Mouse (Mus musculus) liver, adult (tissue): ENCODE data around the gene Tmem231.

Source experiments
- GATA4 ChIP-seq: IDR thresholded peaks from 2 replicates; pipeline ENCODE4 v1.6.1; 2014; ENCODE audit warnings: mild to moderate bottlenecking, low read length; ENCODE audit not compliant: insufficient replicate concordance

Tmem231 gene

GRCm38 (mm10) chr8:111929648-111930344 is 3.9 kb downstream of the Tmem231 start:
- no peak for TF ChIP-seq GATA4

- TF ChIP-seq GATA4: no peak
Observed at GRCm38 (mm10) chr8:111924976-111925375, 8.7 kb downstream of the Tmem231 start.

GRCm38 (mm10) chr8:111923383-111923804 is 10.3 kb downstream of the Tmem231 start:
- no peak for TF ChIP-seq GATA4

GRCm38 (mm10) chr8:111920971-111921370 is 12.7 kb downstream of the Tmem231 start:
- TF ChIP-seq GATA4: no peak

- TF ChIP-seq GATA4: no peak
Observed at GRCm38 (mm10) chr8:111919663-111920062, 14.0 kb downstream of the Tmem231 start.

- TF ChIP-seq GATA4: no peak
Observed at GRCm38 (mm10) chr8:111912860-111913432, 20.7 kb downstream of the Tmem231 start.

GRCm38 (mm10) chr8:111911572-111911971 is 22.1 kb downstream of the Tmem231 start:
- TF ChIP-seq GATA4: no peak

- TF ChIP-seq GATA4: no peak
Observed at GRCm38 (mm10) chr8:111909621-111910450, 23.8 kb downstream of the Tmem231 start, which contains the start of gene Chst5. TSS of gene Chst5 (minus strand) at chr8:111910447.

GRCm38 (mm10) chr8:111905500-111906121 is 28.1 kb downstream of the Tmem231 start:
- TF ChIP-seq GATA4: no peak

- TF ChIP-seq GATA4: no peak
Observed at GRCm38 (mm10) chr8:111902080-111902479, 31.6 kb downstream of the Tmem231 start.

GRCm38 (mm10) chr8:111898586-111898985 is 35.1 kb downstream of the Tmem231 start:
- TF ChIP-seq GATA4: no peak

GRCm38 (mm10) chr8:111894955-111895354 is 38.7 kb downstream of the Tmem231 start:
- TF ChIP-seq GATA4: no peak

GRCm38 (mm10) chr8:111892615-111893014 is 41.1 kb downstream of the Tmem231 start:
- no peak for TF ChIP-seq GATA4

- no peak for TF ChIP-seq GATA4
Observed at GRCm38 (mm10) chr8:111891983-111892382, 41.7 kb downstream of the Tmem231 start.

- TF ChIP-seq GATA4: no peak
Observed at GRCm38 (mm10) chr8:111890911-111891303, 42.8 kb downstream of the Tmem231 start.

- TF ChIP-seq GATA4: no peak
Observed at GRCm38 (mm10) chr8:111889931-111890910, 43.5 kb downstream of the Tmem231 start.
